Mouse (Mus musculus) cerebral cortex, adult 2 months (tissue): ENCODE measurements around the gene Med16.

Experiments
- WGBS: fragments of 180-500 bp; shearing (Covaris S2); methylation state at CpG from one replicate; pipeline ENCODE4 v1.1.7; 2018; 5-methylcytosine and 5-hydroxymethylcytosine counted together

The Med16 gene

DNA sequence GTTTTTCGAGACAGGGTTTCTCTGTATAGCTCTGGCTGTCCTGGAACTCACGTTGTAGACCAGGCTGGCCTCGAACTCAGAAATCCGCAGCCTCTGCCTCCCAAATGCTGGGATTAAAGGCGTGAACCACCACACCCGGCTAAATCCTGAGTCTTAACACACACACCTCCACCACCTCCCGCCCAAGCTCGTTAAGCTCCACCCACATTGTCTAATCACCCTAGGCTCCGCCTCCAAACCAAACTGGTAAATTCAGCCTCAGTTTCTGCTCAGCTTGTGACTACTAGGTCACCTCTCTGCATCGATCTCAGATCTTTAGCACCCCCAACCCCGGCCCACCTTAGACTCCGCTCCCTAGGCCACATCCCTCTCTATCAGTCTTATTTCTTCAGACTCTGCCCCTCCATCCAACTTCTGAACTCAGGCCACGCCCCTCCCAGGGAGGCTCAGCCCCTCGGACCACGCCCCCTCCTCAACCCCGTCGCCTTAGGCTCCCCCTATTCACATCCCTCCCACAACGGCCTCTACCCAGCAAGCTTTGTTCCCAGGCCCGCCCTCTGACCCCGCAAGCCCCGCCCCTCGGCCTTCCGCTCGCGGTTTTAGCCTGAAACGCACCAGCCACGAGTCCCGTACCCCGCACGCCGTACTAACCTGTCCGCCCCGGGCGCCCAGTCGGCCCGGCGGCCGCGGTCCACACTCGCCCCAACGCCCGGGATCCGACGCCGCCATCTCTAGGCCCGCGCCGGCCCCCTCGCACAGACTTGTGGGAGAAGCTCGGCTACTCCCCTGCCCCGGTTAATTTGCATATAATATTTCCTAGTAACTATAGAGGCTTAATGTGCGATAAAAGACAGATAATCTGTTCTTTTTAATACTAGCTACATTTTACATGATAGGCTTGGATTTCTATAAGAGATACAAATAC is at the start of gene Med16:
Gene Med16, minus strand, starts transcription at position 757 of the 925 bp plus-strand sequence.
- WGBS = 1% methylated on average over 52 of the region's 52 CpGs

DNA sequence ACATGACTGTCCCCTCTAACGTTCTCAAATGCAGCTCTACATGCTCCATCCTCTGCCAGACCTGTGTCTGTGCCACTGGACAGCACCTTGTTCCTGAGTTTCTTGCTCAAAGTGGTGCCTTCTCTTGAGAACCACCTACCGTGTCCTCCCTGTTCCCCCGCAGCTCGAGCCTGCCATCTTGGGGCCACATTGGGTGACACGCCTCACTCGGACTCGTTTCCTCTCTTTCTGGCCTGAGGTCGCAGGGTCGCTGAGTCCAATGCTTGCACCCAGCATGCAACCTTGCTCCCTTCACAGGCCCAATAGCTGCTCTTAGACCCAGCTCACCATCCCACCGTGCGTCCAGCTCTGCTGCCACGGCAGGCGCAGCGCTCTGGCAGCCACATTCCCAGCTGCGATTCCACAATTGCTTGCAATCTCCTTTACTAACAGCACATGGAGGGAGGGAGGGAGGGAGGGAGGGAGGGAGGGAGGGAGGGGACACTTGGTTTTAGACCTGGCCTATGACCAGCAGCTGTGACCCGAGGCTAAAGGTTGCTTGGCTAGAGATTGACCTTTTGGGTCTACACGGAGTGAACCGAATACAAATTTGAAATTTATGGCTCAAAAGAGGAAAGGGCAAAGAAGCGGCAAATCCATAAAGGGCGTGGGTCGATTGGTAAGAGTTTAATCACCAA is 49.6 kb upstream of the Med16 start:
- 16% methylated on average over 21 of the region's 21 CpGs for WGBS

GRCm38 (mm10) chr10:79956643-79957154 is 48.0 kb upstream of the Med16 start:
- WGBS = 47% methylated on average over 4 of the region's 4 CpGs

DNA sequence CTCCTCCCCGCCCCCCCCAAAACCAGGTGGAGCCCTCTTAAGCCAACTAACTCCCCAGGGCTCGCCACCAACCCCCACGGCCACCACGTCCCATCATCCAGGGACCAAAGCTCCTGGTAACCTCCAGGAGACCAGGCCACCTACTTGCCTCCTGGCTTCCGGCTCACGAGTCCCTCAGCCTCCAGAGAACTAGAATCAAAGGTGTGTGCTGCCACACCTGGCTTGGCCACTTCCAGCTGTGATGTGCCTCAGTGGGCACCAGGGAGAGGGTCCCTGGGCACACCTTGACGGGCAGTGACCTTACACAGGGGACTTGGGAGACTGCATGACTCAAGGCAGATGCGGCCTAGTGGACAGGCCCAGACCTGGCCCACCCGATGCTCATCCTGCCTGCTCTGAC is 47.0 kb upstream of the Med16 start:
- 86% methylated on average over 9 of the region's 9 CpGs for WGBS

DNA sequence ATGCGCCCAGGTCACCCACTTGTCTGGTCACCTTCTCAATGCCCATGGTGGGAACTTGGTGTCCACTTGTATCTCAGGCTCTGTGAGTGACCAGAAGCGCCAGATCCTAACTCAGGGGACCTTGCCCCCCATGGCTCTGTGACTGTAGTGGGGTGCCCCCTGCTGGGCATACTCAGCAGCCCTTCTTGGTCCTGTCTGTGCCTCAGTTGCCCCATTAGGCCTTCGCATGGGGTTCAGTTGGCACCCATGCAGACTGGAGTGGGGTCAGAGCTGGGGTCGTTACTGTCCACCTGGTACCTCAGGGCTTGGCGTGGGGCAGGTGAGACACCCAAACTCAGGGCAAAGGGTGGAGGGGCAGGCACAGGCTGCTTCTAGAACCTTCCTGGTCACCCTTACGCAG is 45.2 kb upstream of the Med16 start:
- 84% methylated on average over 6 of the region's 6 CpGs for WGBS

DNA sequence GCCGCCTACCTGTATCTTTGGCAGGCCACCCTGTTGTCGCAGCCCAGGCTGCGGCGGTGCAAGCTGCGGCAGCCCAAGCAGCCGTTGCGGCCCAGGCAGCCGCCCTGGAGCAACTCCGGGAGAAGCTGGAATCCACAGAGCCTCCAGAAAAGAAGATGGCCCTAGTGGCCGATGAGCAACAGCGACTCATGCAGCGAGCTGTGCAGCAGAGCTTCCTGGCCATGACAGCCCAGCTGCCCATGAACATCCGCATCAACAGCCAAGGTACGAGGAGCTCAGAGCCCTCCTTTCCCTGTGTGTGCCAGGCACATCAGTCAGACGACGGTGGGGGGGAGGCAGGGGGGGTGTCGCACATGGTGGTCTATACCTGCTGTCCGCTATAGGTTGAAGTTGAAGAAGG is 41.9 kb upstream of the Med16 start:
- 87% methylated on average over 18 of the region's 18 CpGs for WGBS

DNA sequence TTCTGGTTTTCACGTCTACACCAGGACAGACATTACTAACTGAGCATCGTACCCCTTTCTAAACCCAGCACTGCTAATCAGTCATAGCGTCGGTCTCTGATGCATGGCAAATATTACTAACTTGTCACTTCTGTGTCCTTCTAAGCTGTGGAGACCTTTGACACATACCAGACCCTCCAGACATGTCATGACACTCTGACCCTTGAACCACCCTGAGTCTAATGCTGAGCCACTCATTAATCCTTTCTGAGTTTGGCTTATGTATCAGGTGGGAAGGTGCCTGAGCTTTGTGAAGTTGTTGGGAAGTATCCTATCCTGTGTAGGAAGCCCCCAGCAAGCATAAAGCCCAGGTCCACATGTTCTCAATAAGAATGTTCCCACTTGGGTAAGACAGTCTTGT is 41.1 kb upstream of the Med16 start:
- WGBS = 92% methylated on average over 4 of the region's 4 CpGs

DNA sequence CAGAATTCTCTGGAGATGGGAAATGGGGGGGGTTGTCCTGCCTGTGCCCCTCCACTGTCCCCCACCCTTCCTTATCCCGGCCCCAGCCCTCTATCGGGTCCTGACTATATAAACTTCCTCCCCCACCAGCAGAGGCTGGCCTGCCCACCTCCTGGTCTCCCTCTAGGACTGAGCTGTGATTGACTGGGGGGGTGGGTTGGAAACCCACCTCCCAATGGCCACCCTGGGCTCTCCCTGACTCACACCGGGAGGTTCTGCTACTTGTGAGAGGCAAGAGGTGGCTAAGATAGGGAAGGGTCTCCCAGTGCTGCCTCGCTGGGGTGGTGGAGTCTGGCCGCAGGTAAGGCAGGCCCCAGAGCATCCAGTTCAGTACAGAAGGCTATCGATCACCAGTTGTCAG is 38.8 kb upstream of the Med16 start:
- WGBS = 87% methylated on average over 6 of the region's 6 CpGs

GRCm38 (mm10) chr10:79946752-79947322 is 38.1 kb upstream of the Med16 start:
- 57% methylated on average over 7 of the region's 7 CpGs for WGBS

DNA sequence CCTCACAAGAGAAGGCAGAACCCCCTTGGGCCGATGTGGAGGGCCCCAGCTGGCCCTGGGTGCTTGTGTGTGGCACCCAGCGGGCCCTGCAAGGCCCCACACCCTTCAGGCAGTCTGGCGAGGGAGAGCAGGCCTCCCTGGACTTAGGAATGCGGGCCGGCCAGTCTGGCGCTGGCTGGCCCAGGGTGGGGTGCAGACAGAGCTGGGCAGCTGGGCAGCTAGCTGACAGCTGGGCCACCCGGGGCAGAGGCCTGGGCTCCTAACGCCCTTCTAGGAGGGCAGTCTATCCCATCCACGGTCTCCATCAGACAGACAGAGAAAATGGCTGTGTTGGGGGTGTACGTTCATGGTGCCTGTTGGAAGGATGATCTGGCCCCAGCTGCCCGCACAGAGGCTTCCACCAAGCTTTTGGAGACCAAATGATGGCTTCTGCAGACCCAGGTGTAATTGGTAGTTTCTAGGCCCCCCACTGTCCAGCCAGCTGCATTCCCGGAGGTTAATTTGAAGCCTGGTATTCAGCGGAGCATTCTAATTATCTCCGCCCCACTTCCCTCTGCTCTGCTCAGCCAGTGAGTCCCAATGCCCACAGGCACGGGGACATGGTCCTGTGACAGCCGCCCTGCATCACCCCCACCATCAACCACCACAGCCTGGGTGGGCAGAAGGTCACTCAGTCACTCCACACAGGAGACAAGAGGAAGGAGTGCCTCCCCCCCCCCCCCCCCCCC is 36.9 kb upstream of the Med16 start:
- 67% methylated on average over 16 of the region's 16 CpGs for WGBS

GRCm38 (mm10) chr10:79943471-79943901 is 34.8 kb upstream of the Med16 start:
- 81% methylated on average over 9 of the region's 9 CpGs for WGBS

- WGBS = 94% methylated on average over 1 of the region's 1 CpGs
Measured at GRCm38 (mm10) chr10:79942988-79943387, 34.3 kb upstream of the Med16 start.

DNA sequence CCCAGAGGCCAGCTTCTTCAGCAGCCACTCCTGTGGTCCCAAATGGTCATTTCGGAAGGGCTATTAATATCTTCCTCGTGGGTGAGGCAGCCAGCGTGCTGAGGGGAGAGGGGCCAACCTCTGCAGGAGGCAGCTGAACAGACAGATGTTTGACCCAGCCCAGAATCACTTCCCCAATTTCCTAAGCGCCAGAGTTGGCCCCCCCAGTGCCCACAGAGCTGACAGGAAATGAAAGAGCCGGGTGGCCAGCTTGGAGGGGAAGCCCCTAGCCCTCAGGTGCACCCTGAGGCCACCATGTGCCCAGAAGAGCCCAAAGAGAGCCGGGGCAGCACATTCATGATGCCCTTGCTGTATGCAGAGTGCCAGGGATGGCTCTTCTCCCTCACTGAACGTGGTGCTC is 32.0 kb upstream of the Med16 start:
- WGBS = 73% methylated on average over 7 of the region's 7 CpGs

DNA sequence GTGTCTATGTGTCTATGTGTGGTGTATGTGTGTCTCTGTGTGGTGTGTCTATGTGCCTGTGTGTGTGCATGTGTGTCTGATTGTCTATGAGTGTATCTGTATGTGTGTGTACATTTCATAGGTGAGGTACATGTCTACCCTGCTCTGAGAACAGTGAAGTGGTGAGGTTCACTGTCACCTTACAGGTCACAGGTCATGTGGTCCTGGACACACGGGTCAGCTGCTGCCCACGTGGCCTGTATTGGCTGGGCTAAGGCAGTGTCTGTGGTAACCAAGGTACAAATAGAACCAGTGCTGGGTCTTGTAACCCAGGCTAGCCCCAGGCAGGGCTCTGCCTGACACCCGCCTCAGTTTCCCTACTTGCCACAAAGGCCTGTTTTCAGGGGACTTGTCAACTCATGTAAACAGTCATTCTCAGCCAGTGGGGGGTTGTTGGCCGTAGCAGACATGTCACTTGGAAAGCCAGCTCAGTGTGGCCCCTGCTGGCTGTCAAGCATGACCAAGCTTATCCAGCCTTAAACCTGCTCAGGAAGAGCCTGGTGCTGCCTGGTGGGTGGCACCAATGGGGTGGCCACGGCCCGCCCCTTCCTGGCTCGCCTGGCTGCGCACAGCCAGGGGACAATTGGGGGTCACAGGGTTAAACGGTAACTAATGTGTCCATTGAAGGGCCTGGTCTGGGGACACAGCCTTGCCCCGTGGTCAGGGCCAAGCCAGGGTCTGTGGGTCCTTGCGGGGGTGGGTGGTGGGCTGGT is 29.2 kb upstream of the Med16 start:
- WGBS = 83% methylated on average over 11 of the region's 11 CpGs

DNA sequence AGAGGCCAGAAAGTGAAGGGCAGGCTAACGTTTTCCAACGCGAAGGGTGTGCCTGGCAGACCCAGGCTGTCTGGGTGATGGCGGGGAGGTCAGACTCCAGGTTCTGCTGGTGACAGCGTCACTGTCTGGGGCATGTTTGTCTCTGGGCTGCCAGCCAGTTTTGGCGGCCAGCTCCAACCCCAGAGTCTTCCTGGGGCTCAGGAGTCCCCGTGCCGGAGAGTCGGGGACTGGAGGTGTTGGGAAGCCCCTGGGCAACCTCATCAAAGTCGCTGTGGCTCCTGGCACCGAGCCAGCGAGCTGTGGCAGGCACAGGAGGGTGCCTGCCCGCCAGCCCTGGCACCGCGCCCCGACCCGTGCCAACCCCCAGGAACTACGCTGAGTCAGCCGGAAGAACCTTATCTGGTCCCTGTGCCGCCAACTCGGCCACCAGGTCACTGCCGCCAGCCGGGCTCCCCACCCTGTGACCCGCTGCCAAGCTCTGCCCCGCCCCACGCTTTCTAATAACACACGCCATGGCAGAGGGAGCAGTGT is 28.3 kb upstream of the Med16 start:
- 41% methylated on average over 27 of the region's 27 CpGs for WGBS

GRCm38 (mm10) chr10:79936284-79936910 is 27.7 kb upstream of the Med16 start:
- WGBS = 60% methylated on average over 10 of the region's 10 CpGs

DNA sequence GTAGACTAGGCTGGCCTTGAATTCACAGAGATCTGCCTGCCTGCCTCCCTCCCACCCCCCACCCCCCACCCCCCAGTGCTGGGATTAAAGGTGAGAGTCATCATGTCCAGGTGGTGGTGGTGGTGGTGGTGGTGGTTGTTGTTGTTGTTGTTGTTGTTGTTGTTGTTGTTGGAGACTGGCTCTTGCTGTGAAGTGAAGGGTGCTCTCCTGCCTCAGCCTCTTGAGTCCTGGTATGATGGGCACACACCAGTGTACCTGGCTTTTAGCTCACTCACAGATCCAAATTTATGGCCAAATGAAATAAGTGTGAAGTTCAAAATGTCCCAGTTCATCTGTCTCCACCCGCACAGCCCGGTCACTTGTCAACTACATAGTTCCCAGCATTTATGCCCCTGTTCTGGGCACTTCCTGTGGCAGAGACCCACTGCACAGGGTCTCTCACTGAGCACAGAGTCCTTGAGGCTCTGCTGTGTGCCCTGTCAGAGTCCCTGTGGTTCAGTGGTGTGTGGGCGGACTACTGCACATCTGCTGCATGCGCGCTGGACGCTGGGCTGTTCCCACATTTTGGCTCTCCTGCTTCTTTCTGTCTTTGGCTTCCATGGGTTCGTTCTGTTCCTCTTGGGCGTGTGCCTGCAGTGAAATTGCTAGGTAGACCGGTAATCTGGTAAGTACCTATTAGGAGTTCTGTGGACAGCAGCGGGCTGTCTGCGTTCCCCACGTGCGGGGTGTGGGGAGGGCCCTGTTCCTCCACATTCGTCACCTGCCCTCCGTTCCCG is 26.3 kb upstream of the Med16 start:
- 75% methylated on average over 16 of the region's 16 CpGs for WGBS

DNA sequence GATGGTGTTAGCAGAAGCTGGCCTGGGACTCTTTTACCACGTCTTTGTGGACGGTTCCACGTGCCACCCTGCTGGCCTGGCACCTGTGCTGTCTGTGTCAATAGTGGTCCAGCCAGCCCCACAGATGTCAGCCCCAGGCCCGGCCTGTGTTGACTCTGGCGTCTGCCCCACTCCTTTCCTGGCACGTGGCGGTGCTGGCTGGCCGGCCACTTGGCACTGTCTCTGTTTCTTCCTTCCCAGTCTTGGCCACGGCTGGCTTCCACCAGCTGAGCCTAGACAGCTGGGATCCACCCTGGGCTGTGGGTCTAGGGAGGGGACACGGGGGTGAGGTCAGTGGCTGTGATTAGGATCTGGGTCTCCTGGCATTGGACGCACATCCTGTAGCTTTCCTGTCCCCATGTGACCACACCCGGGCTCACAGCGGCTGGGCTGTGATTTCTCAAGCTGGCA is 25.6 kb upstream of the Med16 start:
- 30% methylated on average over 13 of the region's 13 CpGs for WGBS

DNA sequence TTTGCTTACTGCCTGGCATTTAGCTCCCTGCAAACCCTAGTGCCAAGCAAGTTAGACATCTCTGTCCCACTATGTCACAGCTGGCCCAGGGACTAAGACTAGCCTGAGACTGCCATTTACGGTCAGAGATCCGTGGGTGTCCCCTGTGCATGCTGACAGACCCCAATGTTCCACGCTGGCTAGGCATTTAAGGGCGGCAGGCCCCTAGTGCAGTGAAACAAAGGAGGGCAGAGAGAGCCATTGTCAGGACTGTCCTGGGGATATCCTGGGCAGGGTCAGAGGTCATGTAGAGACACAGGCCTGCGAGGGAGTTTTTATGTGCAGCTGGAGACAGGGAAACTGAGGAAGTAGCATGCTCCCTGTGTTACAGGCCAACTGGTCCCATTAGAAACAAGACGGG is 25.1 kb upstream of the Med16 start:
- 54% methylated on average over 6 of the region's 6 CpGs for WGBS
